In the genomic region with DNA sequence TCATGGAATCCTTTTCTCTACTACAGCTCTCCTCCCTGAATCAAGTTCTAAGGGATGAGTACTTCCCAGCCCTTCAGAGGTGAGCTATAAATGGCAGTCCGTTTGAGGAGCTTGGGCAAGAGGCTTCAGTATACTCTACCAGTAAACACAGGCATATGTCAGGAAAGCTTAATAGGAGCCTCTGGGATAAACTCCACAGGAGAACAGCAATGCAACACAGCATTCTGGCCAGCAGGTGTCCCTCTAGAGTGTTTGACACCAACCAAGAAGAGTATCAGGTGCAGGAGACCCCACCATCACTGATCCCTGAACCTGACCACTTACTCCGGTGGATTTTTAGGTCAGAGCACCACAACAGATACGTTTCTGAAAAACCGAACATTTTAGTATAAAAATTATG, we compare ENCODE assay signal across 9 mouse cellular contexts.
DNase-seq lines count a peak whose midpoint lies in the region; ATAC-seq and TF ChIP-seq lines count a peak whose summit lies in the region.
"Had no signal": no experiment of that assay in that cellular context is flagged by ENCODE, and none has a peak within 500 bp of the region (broad histone marks: within the 10 kb centered on the region; RNA-seq: fewer than 3 reads in every experiment).

No protein-coding gene starts in this region.

- H3K9me3 ChIP-seq in midbrain, embryonic 14.5 days (ENCODE audit: control insufficient read depth, low read length) = no peaks in the 10 kb centered on the region
- no peaks in the 10 kb centered on the region for H3K9me3 ChIP-seq in midbrain, embryonic 15.5 days
- H3K9me3 ChIP-seq in limb, embryonic 14.5 days (ENCODE audit: control insufficient read depth, low read length) = no peaks in the 10 kb centered on the region
- H3K9me3 ChIP-seq: megakaryocyte, embryonic 14.5 days had no signal

- ATAC-seq in midbrain, embryonic 14.5 days (ENCODE audit: low FRiP score, low TSS enrichment) = no peak
- ATAC-seq in midbrain, embryonic 15.5 days (replicated peaks) = no peak
- ATAC-seq in limb, embryonic 14.5 days (ENCODE audit: low FRiP score, low read depth) = no peak

- no peak overlapping the region for H3K9ac ChIP-seq in midbrain, embryonic 14.5 days (replicated peaks; ENCODE audit: low read length)
- H3K9ac ChIP-seq in midbrain, embryonic 15.5 days = no peak overlapping the region
- H3K9ac ChIP-seq in limb, embryonic 14.5 days (ENCODE audit: low read depth, low read length, severe bottlenecking) = no peak overlapping the region

- no peaks in the 10 kb centered on the region for H3K4me1 ChIP-seq in midbrain, embryonic 14.5 days (ENCODE audit: control insufficient read depth, insufficient read depth, low read length)
- no peaks in the 10 kb centered on the region for H3K4me1 ChIP-seq in midbrain, embryonic 15.5 days
- H3K4me1 ChIP-seq in limb, embryonic 14.5 days (ENCODE audit: control insufficient read depth, insufficient read depth, low read length) = no peaks in the 10 kb centered on the region

- peak; percentile 41 for DNase-seq in gastrocnemius, postnatal 10 days
- DNase-seq in gastrocnemius, postnatal 25 days = no peak
- DNase-seq in midbrain, embryonic 14.5 days = peak; percentile 70
- peak; percentile 68 to 76 for DNase-seq in cerebellum, postnatal 25 days
- DNase-seq in limb, embryonic 14.5 days (ENCODE audit: low spot score) = peak; percentile 21
- no peak for DNase-seq in natural killer cell, adult 2 months (ENCODE audit: low spot score in 2 of 2)
- DNase-seq in adrenal gland, adult 8-10 months = no peak

- no peaks in the 10 kb centered on the region for H3K36me3 ChIP-seq in midbrain, embryonic 14.5 days (ENCODE audit: control insufficient read depth, insufficient read depth, low read length)
- no peaks in the 10 kb centered on the region for H3K36me3 ChIP-seq in midbrain, embryonic 15.5 days (replicated peaks)
- H3K36me3 ChIP-seq in limb, embryonic 14.5 days (ENCODE audit: control insufficient read depth, insufficient read depth, low read length) = no peaks in the 10 kb centered on the region

- H3K27ac ChIP-seq in midbrain, embryonic 14.5 days (replicated peaks; ENCODE audit: low read depth, low read length) = no peak overlapping the region
- no peak overlapping the region for H3K27ac ChIP-seq in midbrain, embryonic 15.5 days
- no peak overlapping the region for H3K27ac ChIP-seq in limb, embryonic 14.5 days (replicated peaks; ENCODE audit: low read depth, low read length)

- no peak overlapping the region for H3K4me2 ChIP-seq in midbrain, embryonic 14.5 days (ENCODE audit: low read length)
- no peak overlapping the region for H3K4me2 ChIP-seq in midbrain, embryonic 15.5 days
- H3K4me2 ChIP-seq in limb, embryonic 14.5 days (replicated peaks; ENCODE audit: low read depth, low read length, severe bottlenecking) = no peak overlapping the region

- 64% methylated on average over 4 of the region's 4 CpGs for WGBS in midbrain, embryonic 14.5 days
- WGBS in midbrain, embryonic 15.5 days = 62% methylated on average over 4 of the region's 4 CpGs
- 61% methylated on average over 4 of the region's 4 CpGs for WGBS in limb, embryonic 14.5 days

- H3K4me3 ChIP-seq in midbrain, embryonic 14.5 days (replicated peaks; ENCODE audit: low read depth, low read length) = no peak overlapping the region
- no peak overlapping the region for H3K4me3 ChIP-seq in midbrain, embryonic 15.5 days
- no peak overlapping the region for H3K4me3 ChIP-seq in limb, embryonic 14.5 days (replicated peaks; ENCODE audit: low read length)
- H3K4me3 ChIP-seq: megakaryocyte, embryonic 14.5 days had no signal

- no peaks in the 10 kb centered on the region for H3K27me3 ChIP-seq in midbrain, embryonic 14.5 days (ENCODE audit: control insufficient read depth, insufficient read depth, low read length)
- H3K27me3 ChIP-seq in midbrain, embryonic 15.5 days (replicated peaks) = no peaks in the 10 kb centered on the region
- H3K27me3 ChIP-seq in limb, embryonic 14.5 days (ENCODE audit: control insufficient read depth, insufficient read depth, low read length) = no peaks in the 10 kb centered on the region
- H3K27me3 ChIP-seq: megakaryocyte, embryonic 14.5 days had no signal

- TF ChIP-seq POLR2A in limb, embryonic 14.5 days (IDR thresholded peaks at IDR 0.05; ENCODE audit: borderline replicate concordance, extremely low read depth, insufficient read depth, insufficient read length) = no peak

Comparison
In these comparisons a context has a peak if more than half of its experiments do, and no peak if none do; other contexts are left out.
1. DNase-seq: peak in gastrocnemius, postnatal 10 days (single experiment), midbrain, embryonic 14.5 days (single experiment), cerebellum, postnatal 25 days (2 of 2) and limb, embryonic 14.5 days (single experiment); none in gastrocnemius, postnatal 25 days (single experiment), natural killer cell, adult 2 months (0 of 2) and adrenal gland, adult 8-10 months (single experiment).